Mouse (Mus musculus): ENCODE results near the gene Zfyve28. TPM values are rescaled to one million over a fixed set of nuclear protein-coding genes. Genes with fewer than 3 reads are reported as not detected.

Zfyve28 gene
- polyA plus RNA-seq, 1 experiment from 2014 or later, result 2.6 TPM

GRCm38 (mm10) chr5:34177821-34178220 lies 110.4 kb downstream of the Zfyve28 start:
- no peak overlapping the region for H3K9ac ChIP-seq (ENCODE audit: low read length)
- H3K27me3 ChIP-seq (ENCODE audit: control insufficient read depth, insufficient read depth, low read length), result no peaks in the 10 kb centered on the region
- H3K4me2 ChIP-seq (ENCODE audit: low read depth), result no peak overlapping the region
- H3K27ac ChIP-seq (ENCODE audit: low read depth, low read length), result no peak overlapping the region
- H3K4me1 ChIP-seq (ENCODE audit: control insufficient read depth, insufficient read depth, low read length), result no peaks in the 10 kb centered on the region
- no peak overlapping the region for H3K4me3 ChIP-seq (ENCODE audit: low read depth, low read length)
- WGBS, result 89% methylated on average over 4 of the region's 4 CpGs
- H3K36me3 ChIP-seq (ENCODE audit: control insufficient read depth, insufficient read depth, low read length), result peaks cover 9% of the 10 kb centered on the region
- no peak for ATAC-seq (ENCODE audit: insufficient read depth, low FRiP score, low TSS enrichment)
- no peak for DNase-seq (ENCODE audit: low spot score)
- H3K9me3 ChIP-seq (ENCODE audit: control insufficient read depth, low read length), result no peaks in the 10 kb centered on the region

- H3K4me3 ChIP-seq (ENCODE audit: low read depth, low read length), result no peak overlapping the region
- DNase-seq (ENCODE audit: low spot score) (no peak), ATAC-seq (ENCODE audit: insufficient read depth, low FRiP score, low TSS enrichment) (no peak)
- 100% methylated on average over 2 of the region's 2 CpGs for WGBS
- H3K9me3 ChIP-seq (ENCODE audit: control insufficient read depth, low read length), result no peaks in the 10 kb centered on the region
- no peak overlapping the region for H3K4me2 ChIP-seq (ENCODE audit: low read depth)
- H3K4me1 ChIP-seq (ENCODE audit: control insufficient read depth, insufficient read depth, low read length), result no peaks in the 10 kb centered on the region
- no peaks in the 10 kb centered on the region for H3K27me3 ChIP-seq (ENCODE audit: control insufficient read depth, insufficient read depth, low read length)
- peaks cover 9% of the 10 kb centered on the region for H3K36me3 ChIP-seq (ENCODE audit: control insufficient read depth, insufficient read depth, low read length)
- H3K9ac ChIP-seq (ENCODE audit: low read length), result no peak overlapping the region
- no peak overlapping the region for H3K27ac ChIP-seq (ENCODE audit: low read depth, low read length)
Measured at GRCm38 (mm10) chr5:34177091-34177490, 111.2 kb downstream of the Zfyve28 start.

DNA sequence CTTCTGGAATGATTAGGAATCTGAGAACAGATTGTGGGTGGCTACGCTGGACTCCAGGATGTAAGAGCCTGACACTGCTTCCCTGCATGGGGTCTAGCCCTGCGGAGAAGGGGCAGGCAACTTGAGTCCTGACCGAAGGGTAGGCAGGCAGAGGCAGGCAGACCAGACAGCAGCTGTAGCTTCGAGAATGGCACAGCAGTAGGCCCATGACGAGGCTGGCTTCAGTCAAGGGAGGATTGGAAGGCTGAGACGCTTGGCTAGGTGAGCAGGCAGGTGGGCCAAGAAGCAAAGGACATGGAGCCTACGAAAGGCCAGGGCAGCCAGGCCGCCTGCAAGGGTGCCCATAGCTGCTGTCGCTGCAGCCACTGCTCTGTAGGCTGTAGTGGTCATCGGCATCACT lies 111.6 kb downstream of the Zfyve28 start:
- H3K36me3 ChIP-seq (ENCODE audit: control insufficient read depth, insufficient read depth, low read length), result peaks cover 9% of the 10 kb centered on the region
- no peak overlapping the region for H3K4me2 ChIP-seq (ENCODE audit: low read depth)
- no peaks in the 10 kb centered on the region for H3K4me1 ChIP-seq (ENCODE audit: control insufficient read depth, insufficient read depth, low read length)
- DNase-seq (ENCODE audit: low spot score) (no peak), ATAC-seq (ENCODE audit: insufficient read depth, low FRiP score, low TSS enrichment) (no peak)
- H3K27me3 ChIP-seq (ENCODE audit: control insufficient read depth, insufficient read depth, low read length), result no peaks in the 10 kb centered on the region
- H3K9me3 ChIP-seq (ENCODE audit: control insufficient read depth, low read length), result no peaks in the 10 kb centered on the region
- no peak overlapping the region for H3K9ac ChIP-seq (ENCODE audit: low read length)
- WGBS, result 70% methylated on average over 10 of the region's 10 CpGs
- no peak overlapping the region for H3K27ac ChIP-seq (ENCODE audit: low read depth, low read length)
- no peak overlapping the region for H3K4me3 ChIP-seq (ENCODE audit: low read depth, low read length)

DNA sequence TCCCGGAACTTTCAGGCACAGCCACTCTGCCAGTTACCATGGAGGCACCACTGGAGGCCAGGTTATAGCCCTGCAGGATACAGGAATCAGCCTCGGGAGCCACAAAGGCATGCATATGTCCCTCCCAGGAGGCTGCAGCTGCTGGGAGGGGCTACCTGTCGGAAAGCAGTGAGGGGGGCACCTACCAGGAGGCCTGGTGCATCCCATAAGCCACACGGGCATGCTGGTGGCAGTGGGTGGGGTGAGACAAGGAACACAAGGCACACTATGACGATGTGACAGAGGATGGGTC lies 112.9 kb downstream of the Zfyve28 start:
- H3K27ac ChIP-seq (ENCODE audit: low read depth, low read length), result no peak overlapping the region
- H3K27me3 ChIP-seq (ENCODE audit: control insufficient read depth, insufficient read depth, low read length), result no peaks in the 10 kb centered on the region
- no peak overlapping the region for H3K4me2 ChIP-seq (ENCODE audit: low read depth)
- H3K36me3 ChIP-seq (ENCODE audit: control insufficient read depth, insufficient read depth, low read length), result peaks cover 9% of the 10 kb centered on the region
- WGBS, result 15% methylated on average over 5 of the region's 5 CpGs
- H3K4me3 ChIP-seq (ENCODE audit: low read depth, low read length), result no peak overlapping the region
- H3K9ac ChIP-seq (ENCODE audit: low read length), result no peak overlapping the region
- ATAC-seq (ENCODE audit: insufficient read depth, low FRiP score, low TSS enrichment) (no peak), DNase-seq (ENCODE audit: low spot score) (no peak)
- H3K9me3 ChIP-seq (ENCODE audit: control insufficient read depth, low read length), result no peaks in the 10 kb centered on the region
- no peaks in the 10 kb centered on the region for H3K4me1 ChIP-seq (ENCODE audit: control insufficient read depth, insufficient read depth, low read length)

GRCm38 (mm10) chr5:34174550-34175402 lies 113.5 kb downstream of the Zfyve28 start:
- Histone ChIP-seq H3K4me2 (ENCODE audit: low read depth) (no peak overlapping the region), H3K27ac (ENCODE audit: low read depth, low read length) (no peak overlapping the region), H3K9ac (ENCODE audit: low read length) (no peak overlapping the region), H3K27me3 (ENCODE audit: control insufficient read depth, insufficient read depth, low read length) (no peaks in the 10 kb centered on the region), H3K36me3 (ENCODE audit: control insufficient read depth, insufficient read depth, low read length) (peaks cover 9% of the 10 kb centered on the region), H3K4me1 (ENCODE audit: control insufficient read depth, insufficient read depth, low read length) (no peaks in the 10 kb centered on the region; the same call in 1 of the 2 replicates), H3K9me3 (ENCODE audit: control insufficient read depth, low read length) (no peaks in the 10 kb centered on the region), H3K4me3 (ENCODE audit: low read depth, low read length) (no peak overlapping the region)
- no peak for DNase-seq (ENCODE audit: low spot score)
- ATAC-seq (ENCODE audit: insufficient read depth, low FRiP score, low TSS enrichment), result no peak
- 54% methylated on average over 5 of the region's 5 CpGs for WGBS

DNA sequence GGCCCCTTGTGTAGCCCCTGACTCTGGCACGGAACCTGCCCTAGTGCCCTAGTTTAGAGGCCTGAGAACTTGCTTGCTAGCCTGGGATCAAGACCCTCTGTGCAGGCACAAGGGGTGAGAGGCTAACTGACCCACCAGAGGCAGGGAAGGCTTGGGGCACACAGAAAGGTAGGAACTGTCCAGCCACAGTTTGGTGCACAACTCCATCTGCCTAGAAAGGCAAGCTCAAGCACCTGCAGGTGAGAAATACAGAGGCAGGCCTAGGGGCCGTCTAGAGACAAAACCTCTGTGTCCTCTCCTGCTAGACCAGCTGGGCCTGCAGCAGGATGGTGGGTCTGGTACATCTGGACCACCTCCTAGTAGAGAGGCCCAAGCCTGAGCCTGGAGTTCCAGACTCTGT lies 114.2 kb downstream of the Zfyve28 start:
- DNase-seq (ENCODE audit: low spot score) (no peak), ATAC-seq (ENCODE audit: insufficient read depth, low FRiP score, low TSS enrichment) (no peak)
- H3K4me3 ChIP-seq (ENCODE audit: low read depth, low read length), result no peak overlapping the region
- peaks cover 9% of the 10 kb centered on the region for H3K36me3 ChIP-seq (ENCODE audit: control insufficient read depth, insufficient read depth, low read length)
- WGBS, result 81% methylated on average over 2 of the region's 2 CpGs
- H3K27me3 ChIP-seq (ENCODE audit: control insufficient read depth, insufficient read depth, low read length), result no peaks in the 10 kb centered on the region
- no peaks in the 10 kb centered on the region; the same call in 1 of the 2 replicates for H3K4me1 ChIP-seq (ENCODE audit: control insufficient read depth, insufficient read depth, low read length)
- H3K9ac ChIP-seq (ENCODE audit: low read length), result no peak overlapping the region
- no peak overlapping the region for H3K27ac ChIP-seq (ENCODE audit: low read depth, low read length)
- no peaks in the 10 kb centered on the region for H3K9me3 ChIP-seq (ENCODE audit: control insufficient read depth, low read length)
- no peak overlapping the region for H3K4me2 ChIP-seq (ENCODE audit: low read depth)

DNA sequence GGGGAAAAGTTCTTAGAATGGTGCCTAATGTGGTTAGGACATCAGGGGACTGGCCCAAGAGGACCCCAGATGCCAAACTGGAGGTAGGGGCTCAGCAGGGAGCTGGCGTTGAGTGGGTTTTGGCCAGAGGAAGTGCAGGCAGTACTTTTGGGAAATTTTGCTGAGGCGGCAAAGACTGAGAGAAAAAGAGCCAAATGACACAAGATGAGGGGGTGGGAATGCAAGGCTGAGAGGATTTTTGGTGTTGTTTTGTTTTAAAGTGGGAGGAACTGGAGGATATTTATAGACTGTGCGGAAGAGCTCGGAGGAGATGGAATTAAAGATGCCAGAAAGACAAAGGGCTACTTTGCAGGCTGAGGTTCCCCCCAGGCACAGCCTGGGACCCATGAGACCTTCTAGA lies 117.5 kb downstream of the Zfyve28 start:
- Histone ChIP-seq H3K4me2 (ENCODE audit: low read depth) (no peak overlapping the region), H3K27ac (ENCODE audit: low read depth, low read length) (no peak overlapping the region), H3K27me3 (ENCODE audit: control insufficient read depth, insufficient read depth, low read length) (no peaks in the 10 kb centered on the region), H3K4me3 (ENCODE audit: low read depth, low read length) (no peak overlapping the region), H3K4me1 (ENCODE audit: control insufficient read depth, insufficient read depth, low read length) (peaks cover 8% of the 10 kb centered on the region; the same call in 1 of the 2 replicates), H3K36me3 (ENCODE audit: control insufficient read depth, insufficient read depth, low read length) (no peaks in the 10 kb centered on the region; the same call in none of the 2 replicates), H3K9me3 (ENCODE audit: control insufficient read depth, low read length) (no peaks in the 10 kb centered on the region), H3K9ac (ENCODE audit: low read length) (no peak overlapping the region)
- no peak for ATAC-seq (ENCODE audit: insufficient read depth, low FRiP score, low TSS enrichment)
- WGBS, result 92% methylated on average over 4 of the region's 4 CpGs
- no peak for DNase-seq (ENCODE audit: low spot score)

DNA sequence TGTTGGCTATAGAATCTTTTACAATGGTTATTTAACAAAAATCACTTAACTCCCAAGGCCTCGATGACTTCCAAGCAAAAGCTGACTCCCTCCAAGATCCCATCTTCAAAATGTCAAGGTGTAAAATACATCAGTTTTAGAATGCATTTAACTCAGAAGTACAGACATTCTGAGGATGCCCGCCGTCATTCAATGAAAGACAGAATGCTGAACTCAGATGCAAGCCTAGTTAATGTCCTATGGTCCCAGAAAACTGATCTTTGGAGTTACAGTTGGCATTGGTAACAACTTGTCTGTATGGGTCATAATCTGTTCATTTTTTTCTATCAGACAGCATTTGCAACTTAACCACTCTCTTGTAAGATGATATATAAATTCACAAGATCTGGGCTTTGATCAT lies 118.3 kb downstream of the Zfyve28 start:
- WGBS, result 84% methylated on average over 3 of the region's 3 CpGs
- H3K4me1 ChIP-seq (ENCODE audit: control insufficient read depth, insufficient read depth, low read length), result peaks cover 8% of the 10 kb centered on the region; the same call in 1 of the 2 replicates
- peak overlapping the region; percentile 77 for H3K4me3 ChIP-seq (ENCODE audit: low read depth, low read length)
- H3K9me3 ChIP-seq (ENCODE audit: control insufficient read depth, low read length), result no peaks in the 10 kb centered on the region
- ATAC-seq (ENCODE audit: insufficient read depth, low FRiP score, low TSS enrichment), result no peak
- no peaks in the 10 kb centered on the region; the same call in 1 of the 2 replicates for H3K36me3 ChIP-seq (ENCODE audit: control insufficient read depth, insufficient read depth, low read length)
- no peaks in the 10 kb centered on the region for H3K27me3 ChIP-seq (ENCODE audit: control insufficient read depth, insufficient read depth, low read length)
- DNase-seq (ENCODE audit: low spot score), result no peak
- peak overlapping the region; percentile 61 for H3K9ac ChIP-seq (ENCODE audit: low read length)
- H3K4me2 ChIP-seq (ENCODE audit: low read depth), result peak overlapping the region; percentile 41
- H3K27ac ChIP-seq (ENCODE audit: low read depth, low read length), result peak overlapping the region; percentile 87
